Mouse (Mus musculus): ENCODE results near the gene Eml4. TPM values are rescaled to one million over a fixed set of nuclear protein-coding genes. Genes with fewer than 3 reads are reported as not detected.
A peak's percentile ranks its signal among the peaks of the same experiment; 100 is the strongest.

The Eml4 gene
- polyA plus RNA-seq (2021) = 24.9 TPM

- in situ Hi-C loops (cut with MboI; ENCODE audit: low pct_unique_long_range_greater_than_20kb) = no loop called here
- ChIA-PET POLR2A (no interaction called here), CTCF (no interaction called here)
- TF ChIP-seq CTCF (IDR thresholded peaks at IDR 0.05) = no peak
- H3K27me3 ChIP-seq = no peaks in the 10 kb centered on the region
- peak; percentile 49 for DNase-seq (ENCODE audit: low read depth, low spot score)
- peak; percentile 93 for ATAC-seq
Measured at GRCm38 (mm10) chr17:83350379-83351091, at the start of gene Eml4. Gene Eml4 (plus strand): TSS chr17:83350931.

- H3K27me3 ChIP-seq = no peaks in the 10 kb centered on the region
- no peak for DNase-seq (ENCODE audit: low read depth, low spot score)
- no peak for TF ChIP-seq CTCF (IDR thresholded peaks at IDR 0.05)
- POLR2A ChIA-PET = no interaction called here
- in situ Hi-C loops (cut with MboI; ENCODE audit: low pct_unique_long_range_greater_than_20kb) = no loop called here
- no peak for ATAC-seq
- CTCF ChIA-PET = interaction anchor here (1.5 kb wide), 1 partner anchor 22 kb away, joined by 3 read pairs; no protein-coding TSS in a partner anchor
Measured at GRCm38 (mm10) chr17:83301433-83301832, 49.3 kb upstream of the Eml4 start.

GRCm38 (mm10) chr17:83304089-83304822 lies 46.5 kb upstream of the Eml4 start:
- ChIA-PET CTCF (no interaction called here), POLR2A (interaction anchor here (0.6 kb wide), 1 partner anchor 34 kb away, joined by 3 read pairs; no protein-coding TSS in a partner anchor)
- no peak for ATAC-seq
- in situ Hi-C loops (cut with MboI; ENCODE audit: low pct_unique_long_range_greater_than_20kb) = no loop called here
- TF ChIP-seq CTCF (IDR thresholded peaks at IDR 0.05) = no peak
- no peaks in the 10 kb centered on the region for H3K27me3 ChIP-seq
- no peak for DNase-seq (ENCODE audit: low read depth, low spot score)

DNA sequence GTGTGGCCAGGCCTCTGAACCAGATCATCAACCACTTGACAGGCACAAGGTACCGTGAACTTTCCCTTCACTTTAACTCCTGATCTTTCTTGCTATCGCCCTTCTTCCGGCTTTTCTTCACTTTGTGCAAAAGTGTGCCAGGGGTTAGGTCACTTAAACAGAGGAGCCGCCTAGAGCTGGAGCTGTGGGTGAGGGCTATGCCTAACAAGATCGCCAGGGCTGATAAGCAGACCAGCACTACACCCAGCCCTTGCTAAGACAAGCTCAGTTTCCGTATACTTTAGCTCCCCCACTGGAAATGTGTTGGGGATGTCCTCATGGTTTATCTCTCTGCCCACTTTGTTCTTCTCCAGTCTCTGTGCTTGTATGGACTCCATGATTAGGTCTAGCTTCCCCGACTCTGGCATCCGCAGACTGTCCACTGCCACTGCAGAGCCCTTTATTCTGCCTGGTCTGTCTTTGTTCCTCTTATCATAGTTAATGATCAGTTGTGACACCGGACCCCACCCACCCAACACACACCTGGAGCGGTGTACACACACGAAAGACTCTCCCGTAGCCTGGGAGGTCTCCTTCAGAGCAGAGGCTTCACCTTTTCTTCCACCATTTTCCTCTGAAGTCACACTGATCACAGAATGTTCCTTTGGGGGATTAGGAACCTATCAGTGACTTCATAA lies 43.6 kb upstream of the Eml4 start:
- no peak for ATAC-seq
- no peak for TF ChIP-seq CTCF (IDR thresholded peaks at IDR 0.05)
- H3K27me3 ChIP-seq = no peaks in the 10 kb centered on the region
- in situ Hi-C loops (cut with MboI; ENCODE audit: low pct_unique_long_range_greater_than_20kb) = no loop called here
- POLR2A ChIA-PET = no interaction called here
- no peak for DNase-seq (ENCODE audit: low read depth, low spot score)
- CTCF ChIA-PET = no interaction called here

- TF ChIP-seq CTCF (IDR thresholded peaks at IDR 0.05) = no peak
- CTCF ChIA-PET = no interaction called here
- ATAC-seq (no peak), DNase-seq (ENCODE audit: low read depth, low spot score) (no peak)
- H3K27me3 ChIP-seq = no peaks in the 10 kb centered on the region
- POLR2A ChIA-PET = no interaction called here
- in situ Hi-C loops (cut with MboI; ENCODE audit: low pct_unique_long_range_greater_than_20kb) = no loop called here
Measured at GRCm38 (mm10) chr17:83307641-83308296, 43.0 kb upstream of the Eml4 start.

DNA sequence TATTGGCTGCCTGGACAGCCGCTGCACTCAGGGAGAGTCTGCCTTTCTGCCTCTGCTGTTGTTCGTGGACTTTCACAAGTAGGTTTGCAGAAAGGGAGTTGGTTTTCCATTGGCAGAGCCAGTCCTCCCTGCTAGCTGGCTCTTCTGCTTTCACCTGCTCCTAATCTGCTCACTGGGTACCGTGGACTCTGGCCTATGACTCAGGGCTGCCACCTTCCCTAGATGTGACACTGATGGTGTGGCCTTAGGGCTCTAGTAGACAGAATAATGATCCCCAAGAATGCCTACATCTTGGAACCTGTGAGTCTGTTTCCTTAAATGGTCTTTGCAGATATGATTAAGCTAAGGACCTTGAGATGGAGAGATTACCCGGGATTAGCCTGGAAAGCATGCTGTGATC lies 42.3 kb upstream of the Eml4 start:
- no peak for TF ChIP-seq CTCF (IDR thresholded peaks at IDR 0.05)
- in situ Hi-C loops (cut with MboI; ENCODE audit: low pct_unique_long_range_greater_than_20kb) = no loop called here
- ChIA-PET CTCF (no interaction called here), POLR2A (no interaction called here)
- no peak for ATAC-seq
- H3K27me3 ChIP-seq = no peaks in the 10 kb centered on the region
- DNase-seq (ENCODE audit: low read depth, low spot score) = no peak

- CTCF ChIA-PET = no interaction called here
- in situ Hi-C loops (cut with MboI; ENCODE audit: low pct_unique_long_range_greater_than_20kb) = no loop called here
- no peak for TF ChIP-seq CTCF (IDR thresholded peaks at IDR 0.05)
- ATAC-seq (no peak), DNase-seq (ENCODE audit: low read depth, low spot score) (no peak)
- H3K27me3 ChIP-seq = no peaks in the 10 kb centered on the region
- POLR2A ChIA-PET = no interaction called here
Measured at GRCm38 (mm10) chr17:83309243-83309642, 41.5 kb upstream of the Eml4 start.

GRCm38 (mm10) chr17:83311806-83312205 lies 38.9 kb upstream of the Eml4 start:
- ATAC-seq (no peak), DNase-seq (ENCODE audit: low read depth, low spot score) (no peak)
- no peak for TF ChIP-seq CTCF (IDR thresholded peaks at IDR 0.05)
- in situ Hi-C loops (cut with MboI; ENCODE audit: low pct_unique_long_range_greater_than_20kb) = no loop called here
- ChIA-PET CTCF (interaction anchor here (1.3 to 1.4 kb wide), 2 partner anchors 10 to 17 kb away, joined by 3 to 4 read pairs; no protein-coding TSS in a partner anchor), POLR2A (interaction anchor here (0.6 to 1.2 kb wide), 3 partner anchors 10 to 47 kb away, joined by 3 to 7 read pairs (median 4); no protein-coding TSS in a partner anchor)
- H3K27me3 ChIP-seq = no peaks in the 10 kb centered on the region

GRCm38 (mm10) chr17:83312244-83312918 lies 38.4 kb upstream of the Eml4 start:
- ATAC-seq = peak; percentile 96
- CTCF ChIA-PET = interaction anchor here (1.0 to 1.4 kb wide), 3 partner anchors 9 to 57 kb away, joined by 3 to 4 read pairs (median 3); no protein-coding TSS in a partner anchor
- DNase-seq (ENCODE audit: low read depth, low spot score) = peak; percentile 76
- TF ChIP-seq CTCF (IDR thresholded peaks at IDR 0.05) = no peak
- POLR2A ChIA-PET = interaction anchor here (0.7 to 1.2 kb wide), 2 partner anchors 36 to 47 kb away, joined by 4 to 7 read pairs; no protein-coding TSS in a partner anchor
- H3K27me3 ChIP-seq = no peaks in the 10 kb centered on the region
- in situ Hi-C loops (cut with MboI; ENCODE audit: low pct_unique_long_range_greater_than_20kb) = no loop called here

All from Patski (cell line).